In genomic region chr13:59892340-59892739, GRCm38 (mm10) we compare ENCODE assay signal across 17 mouse cellular contexts.
DNase-seq lines count a peak whose midpoint lies in the region; ATAC-seq and TF ChIP-seq lines count a peak whose summit lies in the region.
"Had no signal": no experiment of that assay in that cellular context is flagged by ENCODE, and none has a peak within 500 bp of the region (broad histone marks: within the 10 kb centered on the region; RNA-seq: fewer than 3 reads in every experiment).

No protein-coding gene starts in this region.

- peaks cover 22% of the 10 kb centered on the region for H3K27me3 ChIP-seq in forebrain, embryonic 10.5 days (ENCODE audit: poor library complexity, severe bottlenecking)
- no peaks in the 10 kb centered on the region; the same call in none of the 2 replicates for H3K27me3 ChIP-seq in forebrain, embryonic 12.5 days
- H3K27me3 ChIP-seq in kidney, postnatal 0 days (ENCODE audit: insufficient read depth, low read length): no peaks in the 10 kb centered on the region
- H3K27me3 ChIP-seq in intestine, embryonic 16.5 days (replicated peaks; ENCODE audit: control insufficient read depth, insufficient read depth, low read length): no peaks in the 10 kb centered on the region
- H3K27me3 ChIP-seq in neural tube, embryonic 11.5 days (ENCODE audit: control insufficient read depth, insufficient read depth, low read length): no peaks in the 10 kb centered on the region
- no peaks in the 10 kb centered on the region for H3K27me3 ChIP-seq in stomach, postnatal 0 days (ENCODE audit: control insufficient read depth, insufficient read depth, low read length)
- H3K27me3 ChIP-seq: embryonic facial prominence, embryonic 12.5 days; midbrain, embryonic 15.5 days had no signal

- no peak overlapping the region for H3K9ac ChIP-seq in forebrain, embryonic 12.5 days
- no peak overlapping the region for H3K9ac ChIP-seq in kidney, postnatal 0 days (ENCODE audit: low read depth, low read length)
- no peak overlapping the region for H3K9ac ChIP-seq in intestine, embryonic 16.5 days (ENCODE audit: low read depth, low read length)
- no peak overlapping the region for H3K9ac ChIP-seq in neural tube, embryonic 11.5 days (ENCODE audit: low read length)
- no peak overlapping the region for H3K9ac ChIP-seq in stomach, postnatal 0 days (ENCODE audit: low read length)
- H3K9ac ChIP-seq: embryonic facial prominence, embryonic 12.5 days; hindbrain, embryonic 15.5 days; midbrain, embryonic 15.5 days had no signal

- no peak for TF ChIP-seq EP300 in stomach, postnatal 0 days (optimal IDR thresholded peaks at IDR 0.05)

- WGBS in forebrain, embryonic 10.5 days: 54% methylated on average over 9 of the region's 9 CpGs
- 49% methylated on average over 9 of the region's 9 CpGs for WGBS in forebrain, embryonic 12.5 days
- WGBS in kidney, postnatal 0 days: 22% methylated on average over 9 of the region's 9 CpGs
- WGBS in intestine, embryonic 16.5 days: 31% methylated on average over 9 of the region's 9 CpGs
- WGBS in neural tube, embryonic 11.5 days: 8% methylated on average over 9 of the region's 9 CpGs
- WGBS in stomach, postnatal 0 days: 54% methylated on average over 9 of the region's 9 CpGs

- peak overlapping the region; percentile 70 for H3K27ac ChIP-seq in forebrain, embryonic 10.5 days
- H3K27ac ChIP-seq in forebrain, embryonic 12.5 days: no peak overlapping the region
- H3K27ac ChIP-seq in kidney, postnatal 0 days: peak overlapping the region; percentile 13; the same call in 1 of the 2 replicates
- H3K27ac ChIP-seq in intestine, embryonic 16.5 days (ENCODE audit: low read length): no peak overlapping the region
- H3K27ac ChIP-seq in neural tube, embryonic 11.5 days (ENCODE audit: low read depth, low read length): no peak overlapping the region
- H3K27ac ChIP-seq in stomach, postnatal 0 days (replicated peaks): no peak overlapping the region
- H3K27ac ChIP-seq: embryonic facial prominence, embryonic 12.5 days; hindbrain, embryonic 15.5 days; macrophage; midbrain, embryonic 15.5 days had no signal

- no peak overlapping the region for H3K4me2 ChIP-seq in forebrain, embryonic 12.5 days
- no peak overlapping the region for H3K4me2 ChIP-seq in kidney, postnatal 0 days (ENCODE audit: low read length)
- H3K4me2 ChIP-seq in intestine, embryonic 16.5 days (ENCODE audit: low read depth, low read length): no peak overlapping the region
- H3K4me2 ChIP-seq in neural tube, embryonic 11.5 days (ENCODE audit: low read depth): no peak overlapping the region
- no peak overlapping the region for H3K4me2 ChIP-seq in stomach, postnatal 0 days (replicated peaks; ENCODE audit: low read depth)
- H3K4me2 ChIP-seq: embryonic facial prominence, embryonic 12.5 days; hindbrain, embryonic 15.5 days; midbrain, embryonic 15.5 days had no signal

- no peaks in the 10 kb centered on the region for H3K9me3 ChIP-seq in forebrain, embryonic 10.5 days
- H3K9me3 ChIP-seq in forebrain, embryonic 12.5 days: no peaks in the 10 kb centered on the region
- no peaks in the 10 kb centered on the region for H3K9me3 ChIP-seq in kidney, postnatal 0 days (replicated peaks; ENCODE audit: low read length)
- H3K9me3 ChIP-seq in intestine, embryonic 16.5 days (ENCODE audit: control insufficient read depth, low read length): no peaks in the 10 kb centered on the region
- H3K9me3 ChIP-seq in neural tube, embryonic 11.5 days (ENCODE audit: control insufficient read depth, low read length): no peaks in the 10 kb centered on the region
- H3K9me3 ChIP-seq in stomach, postnatal 0 days (ENCODE audit: control insufficient read depth, low read length): no peaks in the 10 kb centered on the region
- H3K9me3 ChIP-seq: embryonic facial prominence, embryonic 12.5 days; hindbrain, embryonic 15.5 days; midbrain, embryonic 15.5 days had no signal

- no peak overlapping the region for H3K4me3 ChIP-seq in forebrain, embryonic 10.5 days
- H3K4me3 ChIP-seq in forebrain, embryonic 12.5 days (replicated peaks): no peak overlapping the region
- H3K4me3 ChIP-seq in kidney, postnatal 0 days (replicated peaks; ENCODE audit: low read depth, low read length): no peak overlapping the region
- no peak overlapping the region for H3K4me3 ChIP-seq in intestine, embryonic 16.5 days (ENCODE audit: low read length)
- no peak overlapping the region for H3K4me3 ChIP-seq in neural tube, embryonic 11.5 days (ENCODE audit: low read depth, low read length)
- no peak overlapping the region for H3K4me3 ChIP-seq in stomach, postnatal 0 days (ENCODE audit: low read depth, low read length)
- H3K4me3 ChIP-seq: embryonic facial prominence, embryonic 12.5 days; hindbrain, embryonic 15.5 days; midbrain, embryonic 15.5 days had no signal

- DNase-seq in forebrain, embryonic 10.5 days (ENCODE audit: extremely low spot score, low spot score): no peak
- DNase-seq in kidney, postnatal 0 days (ENCODE audit: low spot score): peak; percentile 63
- DNase-seq in kidney, postnatal 14 days: no peak
- no peak for DNase-seq in neural tube, embryonic 11.5 days (ENCODE audit: low spot score)
- no peak for DNase-seq in urinary bladder, adult 2 months (ENCODE audit: low spot score)
- no peak for DNase-seq in stomach, postnatal 0 days (ENCODE audit: low spot score)
- DNase-seq: cerebellum, adult 9-11 months; lung, adult 2 months; right cerebral cortex, adult 18-20 months; thymus, postnatal 36 days had no signal

- no peak for ATAC-seq in forebrain, embryonic 12.5 days (ENCODE audit: low FRiP score)
- ATAC-seq in kidney, postnatal 0 days (replicated peaks; ENCODE audit: low FRiP score, low read depth): peak; percentile 45
- peak; percentile 78; the same call in 1 of the 2 replicates for ATAC-seq in intestine, embryonic 16.5 days
- ATAC-seq in neural tube, embryonic 11.5 days (ENCODE audit: insufficient read depth, low FRiP score, low TSS enrichment): peak; percentile 32; the same call in 1 of the 2 replicates
- ATAC-seq in stomach, postnatal 0 days (ENCODE audit: low FRiP score, low TSS enrichment): no peak
- ATAC-seq: activated CD4-positive, CD25-positive, alpha-beta regulatory T cell, adult 4 months; midbrain, embryonic 15.5 days had no signal

- peaks cover 50% of the 10 kb centered on the region for H3K4me1 ChIP-seq in forebrain, embryonic 10.5 days
- peaks cover 22% of the 10 kb centered on the region for H3K4me1 ChIP-seq in forebrain, embryonic 12.5 days
- H3K4me1 ChIP-seq in kidney, postnatal 0 days (replicated peaks; ENCODE audit: insufficient read depth, low read length): peaks cover 10% of the 10 kb centered on the region; the same call in 1 of the 2 replicates
- H3K4me1 ChIP-seq in intestine, embryonic 16.5 days (ENCODE audit: control insufficient read depth, insufficient read depth, low read length): peaks cover 16% of the 10 kb centered on the region; the same call in 1 of the 2 replicates
- H3K4me1 ChIP-seq in neural tube, embryonic 11.5 days (ENCODE audit: control insufficient read depth, insufficient read depth, low read length): peaks cover 15% of the 10 kb centered on the region
- no peaks in the 10 kb centered on the region for H3K4me1 ChIP-seq in stomach, postnatal 0 days (replicated peaks; ENCODE audit: control insufficient read depth, insufficient read depth)

- no peak for TF ChIP-seq CTCF in kidney, postnatal 0 days (IDR thresholded peaks at IDR 0.05; ENCODE audit: low read depth)
- no peak for TF ChIP-seq CTCF in stomach, postnatal 0 days (IDR thresholded peaks at IDR 0.05; ENCODE audit: low read depth)

- H3K36me3 ChIP-seq in forebrain, embryonic 10.5 days (replicated peaks): no peaks in the 10 kb centered on the region
- H3K36me3 ChIP-seq in forebrain, embryonic 12.5 days (replicated peaks): no peaks in the 10 kb centered on the region
- no peaks in the 10 kb centered on the region for H3K36me3 ChIP-seq in kidney, postnatal 0 days (ENCODE audit: insufficient read depth, low read length)
- no peaks in the 10 kb centered on the region for H3K36me3 ChIP-seq in intestine, embryonic 16.5 days (ENCODE audit: control insufficient read depth, insufficient read depth, low read length)
- H3K36me3 ChIP-seq in neural tube, embryonic 11.5 days (ENCODE audit: control insufficient read depth, insufficient read depth, low read length): no peaks in the 10 kb centered on the region
- no peaks in the 10 kb centered on the region for H3K36me3 ChIP-seq in stomach, postnatal 0 days (ENCODE audit: control insufficient read depth, insufficient read depth, low read length)
- H3K36me3 ChIP-seq: embryonic facial prominence, embryonic 12.5 days; hindbrain, embryonic 15.5 days; midbrain, embryonic 15.5 days had no signal

Comparison
In these comparisons a context has a peak if more than half of its experiments do, and no peak if none do; other contexts are left out.
1. H3K27ac ChIP-seq: peak in forebrain, embryonic 10.5 days (single experiment) and kidney, postnatal 0 days (single experiment); none in forebrain, embryonic 12.5 days (single experiment), intestine, embryonic 16.5 days (single experiment), neural tube, embryonic 11.5 days (single experiment) and stomach, postnatal 0 days (single experiment).
2. ATAC-seq: peak in kidney, postnatal 0 days (single experiment), intestine, embryonic 16.5 days (single experiment) and neural tube, embryonic 11.5 days (single experiment); none in forebrain, embryonic 12.5 days (single experiment) and stomach, postnatal 0 days (single experiment).